Mouse (Mus musculus) forebrain, postnatal 0 days (tissue): ENCODE results near the gene Cfb. TPM values are rescaled to one million over a fixed set of nuclear protein-coding genes. Genes with fewer than 3 reads are reported as not detected.

ENCODE experiments used
- ATAC-seq: fragments of 200-750 bp; cut with Nextera tagmentation; 2 replicates; pipeline ENCODE4 v1.8.0; 2017; ENCODE audit warnings: mild to moderate bottlenecking, moderate library complexity
- DNase-seq: peaks from one replicate; pipeline ENCODE4 v3.0.0-alpha.2; 2015
- H3K27ac ChIP-seq: fragments of 300-500 bp; sonication (generic); 2 replicates; pipeline ENCODE4 v1.5.1; 2014; ENCODE audit warnings: low read depth, mild to moderate bottlenecking, antibody characterized with exemption, low read length, moderate library complexity, mixed read lengths
- H3K27me3 ChIP-seq: fragments of 300-500 bp; sonication (generic); 2 replicates; pipeline ENCODE4 v1.6.1; 2014; ENCODE audit warnings: mild to moderate bottlenecking, low read length, mixed read lengths; ENCODE audit not compliant: insufficient read depth
- H3K36me3 ChIP-seq: fragments of 300-500 bp; sonication (generic); 2 replicates; pipeline ENCODE4 v1.6.1; 2014; ENCODE audit warnings: mild to moderate bottlenecking, moderate library complexity; ENCODE audit not compliant: insufficient read depth
- H3K4me1 ChIP-seq: fragments of 300-500 bp; sonication (generic); 2 replicates; pipeline ENCODE4 v1.6.1; 2014; ENCODE audit warnings: antibody characterized with exemption; ENCODE audit not compliant: insufficient read depth
- H3K4me2 ChIP-seq: fragments of 300-500 bp; sonication (generic); 2 replicates; pipeline ENCODE4 v1.6.1; 2014; ENCODE audit warnings: low read depth, mild to moderate bottlenecking, moderate library complexity
- H3K4me3 ChIP-seq: fragments of 300-500 bp; sonication (generic); 2 replicates; pipeline ENCODE4 v1.5.1; 2014; ENCODE audit warnings: low read depth, low read length, mixed read lengths
- H3K9ac ChIP-seq: fragments of 300-500 bp; sonication (generic); 2 replicates; pipeline ENCODE4 v1.6.1; 2014; ENCODE audit warnings: mild to moderate bottlenecking
- H3K9me3 ChIP-seq: fragments of 300-500 bp; sonication (generic); 2 replicates; pipeline ENCODE4 v1.6.1; 2016; ENCODE audit warnings: low read length
- CTCF ChIP-seq: sonication (generic); IDR thresholded peaks from 2 replicates; pipeline ENCODE4 v1.5.1; 2016; ENCODE audit warnings: antibody characterized with exemption, control low read depth, low read depth
- WGBS: fragments of 180-500 bp; shearing (Covaris S2); extraction: QIAGEN DNeasy Blood & Tissue Kit; methylation state at CpG from one replicate; pipeline ENCODE4 v1.1.7; 2014; 5-methylcytosine and 5-hydroxymethylcytosine counted together
- polyA plus RNA-seq: library from polyadenylated mRNA; unstranded; fragments of >200 nt; fragmentation: Nextera tagmentation; extraction: Ambion mirVana; gene quantifications from 2 replicates; pipeline ENCODE4 v1.2.1, GENCODE M21; 2015
- total RNA-seq: library from RNA; depleted of rRNA; stranded (reverse); fragments of >200 nt; gene quantifications from 2 replicates; pipeline ENCODE4 v1.2.3, GENCODE M21; 2014

Cfb gene
- total and polyA plus RNA-seq, 2 experiments from 2014 or later, result 0.67 to 1.0 TPM

- WGBS, result 2% methylated on average over 41 of the region's 45 CpGs
- TF ChIP-seq CTCF, result no peak
- H3K27me3 ChIP-seq, result no peaks in the 10 kb centered on the region
- peak overlapping the region; percentile 89 for H3K4me2 ChIP-seq
- H3K4me3 ChIP-seq, result peak overlapping the region; percentile 95
- H3K9me3 ChIP-seq, result no peaks in the 10 kb centered on the region
- H3K9ac ChIP-seq, result peak overlapping the region; percentile 83
- peak overlapping the region; percentile 91 for H3K27ac ChIP-seq
- ATAC-seq (no peak), DNase-seq (peak; percentile 17)
- peaks cover 31% of the 10 kb centered on the region for H3K36me3 ChIP-seq
- peaks cover 10% of the 10 kb centered on the region; the same call in 1 of the 2 replicates for H3K4me1 ChIP-seq
Measured at GRCm38 (mm10) chr17:34899053-34899889, 37.0 kb upstream of the Cfb start.

GRCm38 (mm10) chr17:34898706-34899052, 36.4 kb upstream of the Cfb start:
- DNase-seq, result peak; percentile 54
- Histone ChIP-seq H3K4me2 (peak overlapping the region; percentile 89), H3K27ac (peak overlapping the region; percentile 91), H3K9ac (peak overlapping the region; percentile 83), H3K36me3 (peaks cover 27% of the 10 kb centered on the region), H3K27me3 (no peaks in the 10 kb centered on the region), H3K4me1 (peaks cover 10% of the 10 kb centered on the region; the same call in 1 of the 2 replicates), H3K9me3 (no peaks in the 10 kb centered on the region), H3K4me3 (peak overlapping the region; percentile 95)
- no peak for TF ChIP-seq CTCF
- ATAC-seq, result no peak
- WGBS, result 0% methylated on average over 21 of the region's 47 CpGs

GRCm38 (mm10) chr17:34898160-34898586, 35.9 kb upstream of the Cfb start, which contains the start of the genes C2 and Ehmt2:
Gene C2 (minus strand): TSS chr17:34898265.
Gene Ehmt2 (plus strand): TSS chr17:34898469.
- no peaks in the 10 kb centered on the region for H3K27me3 ChIP-seq
- H3K27ac ChIP-seq, result peak within 1 kb of the TSS; percentile 91
- WGBS, result 3% methylated on average over 18 of the region's 44 CpGs
- DNase-seq, result peak; percentile 89
- H3K9me3 ChIP-seq, result no peaks in the 10 kb centered on the region
- H3K4me3 ChIP-seq, result peak within 1 kb of the TSS; percentile 95
- H3K4me2 ChIP-seq, result peak within 1 kb of the TSS; percentile 89
- H3K9ac ChIP-seq, result peak within 1 kb of the TSS; percentile 83
- H3K36me3 ChIP-seq, result peaks cover 22% of the 10 kb centered on the region
- no peak for TF ChIP-seq CTCF
- peaks cover 10% of the 10 kb centered on the region; the same call in 1 of the 2 replicates for H3K4me1 ChIP-seq
- peak; percentile 45 for ATAC-seq

GRCm38 (mm10) chr17:34897373-34898159, 35.2 kb upstream of the Cfb start:
- Histone ChIP-seq H3K4me2 (peak overlapping the region; percentile 89), H3K36me3 (peaks cover 17% of the 10 kb centered on the region), H3K27ac (peak overlapping the region; percentile 91), H3K4me1 (peaks cover 10% of the 10 kb centered on the region; the same call in 1 of the 2 replicates), H3K9ac (peak overlapping the region; percentile 83), H3K4me3 (peak overlapping the region; percentile 95), H3K9me3 (no peaks in the 10 kb centered on the region), H3K27me3 (no peaks in the 10 kb centered on the region)
- WGBS, result 14% methylated on average over 10 of the region's 10 CpGs
- ATAC-seq (no peak), DNase-seq (peak; percentile 63)
- no peak for TF ChIP-seq CTCF

- WGBS, result 83% methylated on average over 17 of the region's 17 CpGs
- no peak overlapping the region for H3K4me2 ChIP-seq
- H3K9me3 ChIP-seq, result no peaks in the 10 kb centered on the region
- peaks cover 9% of the 10 kb centered on the region for H3K36me3 ChIP-seq
- DNase-seq (no peak), ATAC-seq (no peak)
- peaks cover 10% of the 10 kb centered on the region; the same call in 1 of the 2 replicates for H3K4me1 ChIP-seq
- no peak for TF ChIP-seq CTCF
- H3K9ac ChIP-seq, result no peak overlapping the region
- H3K4me3 ChIP-seq, result no peak overlapping the region
- no peaks in the 10 kb centered on the region for H3K27me3 ChIP-seq
- no peak overlapping the region for H3K27ac ChIP-seq
Measured at GRCm38 (mm10) chr17:34896366-34896765, 34.0 kb upstream of the Cfb start.

GRCm38 (mm10) chr17:34895724-34896123, 33.4 kb upstream of the Cfb start:
- DNase-seq (no peak), ATAC-seq (no peak)
- TF ChIP-seq CTCF, result no peak
- Histone ChIP-seq H3K9me3 (no peaks in the 10 kb centered on the region), H3K27me3 (no peaks in the 10 kb centered on the region), H3K36me3 (peaks cover 5% of the 10 kb centered on the region; the same call in 1 of the 2 replicates), H3K9ac (peak overlapping the region; percentile 84), H3K27ac (no peak overlapping the region), H3K4me3 (peak overlapping the region; percentile 72), H3K4me2 (peak overlapping the region; percentile 79), H3K4me1 (peaks cover 10% of the 10 kb centered on the region; the same call in 1 of the 2 replicates)
- 89% methylated on average over 15 of the region's 15 CpGs for WGBS
